Mouse (Mus musculus): ENCODE measurements around the gene Insr. TPM values are rescaled to one million over a fixed set of nuclear protein-coding genes. Genes with fewer than 3 reads are reported as not detected.
"Not testable (repeated sequence)": the region's sequence is repeated elsewhere in the genome, so short reads cannot be mapped to it uniquely, and the experiment has no call there.

The Insr gene
- 10 to 100 TPM; 44.6 to 50.4 TPM for total RNA-seq (2021)
- long read RNA-seq, experiment 1, partial matches to known transcripts = 0 of 2 reads
- long read RNA-seq, experiment 1, other reads (novel, unspliced or antisense) = 2 of 2 reads
- long read RNA-seq, experiment 2, partial matches to known transcripts = 0 of 2 reads
- long read RNA-seq, experiment 2, other reads (novel, unspliced or antisense) = 2 of 2 reads

DNA sequence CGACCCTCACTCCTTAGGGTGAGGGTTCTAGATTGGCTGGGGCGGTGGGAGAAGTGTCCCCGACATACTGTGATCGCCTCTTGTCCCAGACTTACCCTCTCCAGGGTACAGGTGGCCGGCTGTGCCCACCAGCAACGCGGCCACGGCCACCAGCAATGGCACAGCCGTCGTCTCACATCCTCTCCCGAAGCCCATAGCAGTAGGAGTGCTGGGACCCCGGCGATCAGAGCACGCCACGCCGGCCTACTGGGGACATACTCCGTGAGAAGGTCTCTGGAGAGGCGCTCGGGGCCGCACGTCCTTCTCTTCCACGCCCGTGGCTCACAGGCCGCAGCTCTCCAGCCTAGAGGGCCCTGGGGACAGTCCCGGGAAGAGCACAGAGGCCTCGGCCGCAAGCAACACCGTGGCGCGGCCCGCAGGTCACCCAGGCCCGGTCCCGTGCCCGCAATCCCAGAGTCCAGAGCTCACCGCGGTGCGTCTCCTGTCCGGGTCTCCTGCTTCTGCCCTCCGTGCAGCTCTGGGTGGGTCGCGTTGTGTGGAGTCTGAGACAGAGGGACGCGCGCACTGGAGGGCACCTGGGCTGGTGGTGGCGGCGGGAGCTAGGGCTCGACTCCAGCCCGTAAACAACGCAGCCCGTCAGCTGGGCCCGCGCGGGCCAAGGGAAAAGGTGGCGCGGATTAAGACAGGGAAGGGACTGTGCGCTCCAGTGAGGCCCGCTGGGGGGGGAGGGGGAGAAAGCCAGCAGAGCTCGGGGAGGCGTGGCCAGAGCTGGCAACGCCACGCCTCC is at the start of gene Insr:
Gene Insr (minus strand): TSS at position 684 of the 787 bp plus-strand sequence.
- DNase-seq = peak; percentile 93

DNA sequence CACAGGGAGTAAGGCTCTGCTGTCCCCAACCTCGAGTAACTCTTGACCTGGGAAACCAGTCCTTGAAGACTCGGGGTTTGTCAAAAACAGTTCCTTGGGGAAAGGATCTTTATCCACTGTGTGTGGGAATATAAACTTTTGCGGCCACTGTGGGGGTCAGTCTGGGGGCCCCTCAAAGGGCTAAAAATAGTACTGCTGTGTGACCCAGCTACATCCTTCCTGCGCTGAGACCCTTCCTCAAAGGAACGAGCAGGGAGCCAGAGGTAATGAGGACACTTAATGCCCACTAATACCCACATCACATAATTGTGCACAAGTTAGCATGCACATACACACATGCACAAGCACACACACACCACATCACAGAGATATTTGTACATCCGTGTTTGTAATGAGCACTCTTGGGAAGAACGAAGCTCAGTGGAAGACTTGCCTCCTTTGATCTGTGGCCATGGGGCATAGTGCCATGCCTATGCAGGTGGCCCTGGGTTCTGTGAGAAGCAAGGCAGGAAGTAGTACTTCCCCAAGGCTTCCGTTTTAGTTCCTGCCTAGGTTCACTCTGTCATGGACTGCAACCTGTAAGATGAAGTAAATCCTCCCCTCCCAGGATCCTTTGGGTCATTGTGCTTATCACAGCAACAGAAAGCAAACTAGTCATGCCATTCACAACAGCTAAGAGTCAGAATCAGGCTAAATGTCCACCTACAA is 48.3 kb upstream of the Insr start:
- no peak for DNase-seq

DNA sequence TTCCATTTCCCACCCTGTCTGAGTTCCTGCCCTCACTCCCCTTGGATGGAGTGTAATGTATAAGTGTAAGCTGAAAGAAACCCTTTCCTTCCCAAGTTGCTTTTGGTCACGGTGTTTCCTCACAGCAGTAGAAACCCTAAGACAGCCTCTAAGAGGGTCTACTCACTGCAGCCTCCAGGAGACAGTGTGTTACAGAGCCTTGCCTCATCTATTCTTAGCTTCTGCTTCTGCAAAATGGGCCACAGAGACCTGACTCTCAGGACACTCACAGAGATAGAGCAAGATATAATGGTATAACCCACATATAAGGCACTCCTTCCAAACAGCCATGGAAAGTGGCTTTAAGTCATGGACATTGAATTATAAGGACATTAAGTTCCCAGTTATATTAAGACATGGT is 47.6 kb upstream of the Insr start:
- no peak for DNase-seq

DNA sequence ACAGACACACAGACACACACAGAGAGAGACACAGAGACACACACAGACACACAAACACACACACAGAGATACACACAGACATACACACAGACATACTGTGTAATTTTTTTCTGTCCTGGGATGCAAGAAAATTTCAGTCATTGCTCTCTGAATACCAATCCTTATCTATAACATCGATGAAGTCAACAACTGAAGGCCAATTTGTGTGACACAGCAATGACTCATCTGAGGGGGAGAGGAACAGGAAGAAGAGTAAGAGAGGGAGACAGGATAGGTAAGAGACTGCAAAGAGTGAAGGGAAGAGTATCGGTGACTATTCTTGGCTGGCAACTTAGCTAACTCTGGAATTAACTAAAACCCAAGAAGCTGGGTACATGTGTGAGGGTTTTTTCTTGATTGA is 44.8 kb upstream of the Insr start:
- no peak for DNase-seq

GRCm38 (mm10) chr8:3319267-3319666 is 39.9 kb upstream of the Insr start:
- not testable (repeated sequence) for DNase-seq

DNA sequence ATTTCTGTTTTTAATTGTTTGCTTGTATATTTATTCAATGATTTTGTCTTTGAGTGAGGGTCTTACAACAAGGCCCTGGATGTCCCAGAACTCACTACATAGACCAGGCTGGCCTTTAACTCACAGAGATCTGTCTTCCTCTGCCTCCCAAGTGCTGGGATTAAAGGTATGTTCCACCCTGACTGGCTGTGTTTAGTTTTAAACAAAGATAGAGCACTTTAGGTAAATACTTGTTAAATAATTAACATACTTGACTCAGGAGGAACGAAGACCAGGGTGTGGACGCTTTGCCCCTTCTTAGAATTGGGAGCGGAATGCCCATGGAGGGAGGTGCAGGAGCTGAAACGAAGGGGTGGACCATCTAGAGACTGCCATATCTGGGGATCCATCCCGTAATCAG is 37.2 kb upstream of the Insr start:
- no peak for DNase-seq

DNA sequence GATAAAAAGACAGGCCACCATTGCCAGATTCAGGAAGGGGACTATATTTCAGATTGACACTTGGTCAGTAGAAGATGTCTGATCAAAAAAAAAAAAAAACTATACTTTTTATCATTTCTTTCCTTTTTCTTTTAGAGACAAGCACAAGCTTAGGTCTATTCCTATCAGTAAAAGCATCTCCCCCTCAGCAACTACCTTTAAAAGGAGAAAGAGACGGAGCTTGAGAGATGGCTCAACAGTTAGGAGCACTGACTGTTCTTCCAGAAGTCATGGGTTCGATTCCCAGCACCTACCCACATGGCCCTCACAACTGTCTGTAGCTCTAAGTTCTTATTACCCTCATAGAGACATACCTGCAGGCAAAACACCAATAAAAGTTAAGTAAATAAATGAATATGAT is 34.9 kb upstream of the Insr start:
- DNase-seq = no peak

GRCm38 (mm10) chr8:3313843-3314242 is 34.4 kb upstream of the Insr start:
- no peak for DNase-seq

GRCm38 (mm10) chr8:3313417-3313816 is 34.0 kb upstream of the Insr start:
- not testable (repeated sequence) for DNase-seq

DNA sequence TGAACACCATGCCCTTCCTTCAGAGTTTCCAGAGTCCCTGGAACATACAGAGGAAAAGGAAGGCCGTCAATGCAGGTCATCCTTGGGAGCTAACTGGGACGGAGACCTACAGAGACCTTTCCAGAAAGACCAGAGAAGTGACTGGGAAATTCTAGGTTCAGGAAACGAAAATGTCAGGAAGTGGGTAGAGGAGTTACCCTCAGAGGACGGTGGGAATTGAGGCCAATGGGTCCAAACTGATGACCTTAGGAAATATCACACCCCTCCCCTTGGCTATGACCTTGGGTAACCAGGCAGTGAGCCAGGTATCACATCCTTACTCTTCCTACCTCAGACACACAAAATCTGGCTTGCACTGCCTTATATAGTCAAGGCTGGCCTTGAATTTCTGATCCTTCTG is 32.1 kb upstream of the Insr start:
- no peak for DNase-seq

DNA sequence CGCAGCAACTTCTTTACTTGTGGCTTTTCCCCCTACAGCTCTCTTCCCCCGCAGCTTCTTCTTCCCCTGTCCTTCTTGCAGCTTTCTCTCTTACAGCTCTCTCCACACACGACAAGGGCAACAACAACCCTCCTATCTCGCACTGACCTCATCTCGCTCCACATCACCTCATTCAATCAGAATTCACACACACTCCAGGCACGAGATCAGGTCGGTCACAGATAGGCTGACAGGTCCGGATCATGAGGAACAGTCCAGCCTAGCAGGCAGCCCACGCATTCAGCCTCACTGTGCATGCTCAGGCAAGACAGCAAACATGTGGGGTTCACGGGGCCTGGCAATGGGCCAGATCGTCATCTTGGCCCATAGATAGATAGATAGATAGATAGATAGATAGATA is 30.2 kb upstream of the Insr start:
- DNase-seq = no peak

DNA sequence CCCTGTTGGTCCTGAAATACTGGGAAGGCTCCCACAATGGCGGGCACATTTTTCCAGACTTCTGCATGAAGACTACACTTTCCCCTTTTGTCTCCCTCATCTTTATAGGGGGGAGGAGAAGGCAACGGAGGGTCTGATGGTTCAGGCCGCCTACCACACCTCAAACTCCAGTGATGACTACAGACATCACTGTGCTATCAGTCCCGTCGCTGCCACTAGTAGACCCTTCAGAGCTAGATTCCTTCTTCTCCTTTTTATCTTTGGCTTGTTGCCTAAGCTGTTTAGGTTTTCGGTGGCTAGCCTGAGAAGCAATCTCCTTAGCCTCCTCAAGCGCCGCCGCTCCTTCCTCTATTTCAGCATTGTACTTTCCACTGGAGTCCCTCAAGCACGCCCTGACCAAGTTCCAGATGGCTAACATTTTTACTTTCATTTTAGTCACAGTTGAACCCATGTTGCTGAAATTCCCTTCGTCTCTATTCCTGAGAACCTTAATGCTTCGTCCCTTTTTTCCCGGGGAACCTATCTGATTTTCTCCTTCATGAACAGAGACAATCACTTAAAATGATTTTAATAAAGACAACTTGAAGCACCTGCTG is 28.9 kb upstream of the Insr start:
- not testable (repeated sequence) for DNase-seq

DNA sequence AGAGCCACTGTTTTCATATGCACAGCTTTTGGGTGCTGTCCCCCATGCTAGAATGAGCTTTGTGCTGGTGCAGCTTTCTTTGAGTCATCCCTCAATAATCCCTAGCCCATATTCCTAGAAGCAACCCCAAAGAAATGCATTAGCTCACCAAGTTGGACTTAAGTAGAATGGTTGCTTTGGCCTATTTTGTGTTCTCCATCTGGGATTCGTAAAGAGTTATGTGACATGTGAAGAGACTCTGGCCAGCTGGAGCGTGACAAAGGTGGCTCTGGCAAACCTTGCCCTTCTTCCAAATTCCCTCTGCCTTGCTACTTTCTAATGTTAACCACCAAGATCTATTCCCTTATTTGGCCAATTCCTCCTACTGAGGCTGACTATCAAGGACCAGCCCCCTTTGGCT is 22.7 kb upstream of the Insr start:
- DNase-seq = no peak

DNA sequence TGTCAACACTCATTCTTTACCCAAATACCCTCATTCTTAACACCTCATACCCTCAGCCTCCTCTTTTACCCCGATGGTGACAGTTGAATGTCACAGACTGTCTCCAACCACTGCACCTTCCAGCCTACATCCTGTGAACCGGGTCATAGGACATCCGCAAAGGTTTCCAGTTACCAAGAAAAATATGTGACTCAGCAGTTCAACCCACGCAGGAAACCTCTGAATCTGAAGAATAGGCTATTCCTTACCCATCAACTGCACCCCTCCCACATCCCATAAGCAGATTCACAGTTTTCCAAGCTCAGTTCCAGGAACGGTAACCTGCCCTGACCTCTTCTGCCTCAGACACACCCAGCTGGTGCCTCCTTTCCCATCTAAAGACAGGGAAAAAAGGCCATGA is 19.9 kb upstream of the Insr start:
- no peak for DNase-seq

GRCm38 (mm10) chr8:3285824-3286223 is 6.4 kb upstream of the Insr start:
- DNase-seq = no peak

DNA sequence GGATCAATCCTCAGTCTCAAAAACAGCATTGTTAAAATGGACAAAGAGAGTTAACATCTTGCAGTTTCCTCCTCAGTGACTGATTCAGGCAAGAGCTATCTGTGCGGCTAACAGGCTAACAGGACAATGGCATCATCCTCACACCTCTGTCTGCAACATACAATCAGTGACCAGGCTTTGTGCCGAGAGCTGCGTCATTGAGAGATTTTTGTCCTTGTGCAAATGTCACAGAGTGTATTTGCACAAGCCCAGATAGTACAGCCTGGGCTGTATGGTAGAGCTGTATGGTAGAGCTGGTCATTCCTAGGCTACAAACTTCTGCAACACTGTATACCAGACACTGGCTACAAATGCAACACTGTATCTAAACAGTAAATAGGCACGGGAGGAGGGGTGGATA is 5.2 kb upstream of the Insr start:
- DNase-seq = no peak

DNA sequence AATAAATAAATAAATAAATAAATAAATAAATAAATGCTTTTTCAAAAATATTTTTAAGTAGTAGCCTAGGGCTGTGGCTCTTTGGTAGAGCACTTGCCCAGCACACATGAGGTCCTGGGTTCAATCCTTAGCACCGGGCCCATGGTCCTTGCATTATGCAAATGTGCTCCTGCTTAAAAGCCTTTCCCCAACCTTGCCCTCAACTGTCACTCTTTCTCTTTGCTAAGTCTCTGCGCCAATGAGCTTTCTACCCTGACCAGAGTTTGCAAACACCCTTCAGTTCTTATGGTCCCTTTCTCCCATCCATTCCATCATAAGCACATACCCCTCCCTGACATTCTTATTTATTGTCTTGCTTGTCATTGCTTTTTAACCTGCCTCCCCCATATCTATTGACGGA is 1.9 kb upstream of the Insr start:
- no peak for DNase-seq

- DNase-seq = peak; percentile 23
Measured at GRCm38 (mm10) chr8:3280266-3280910, 971 bp upstream of the Insr start.

GRCm38 (mm10) chr8:3279721-3280077 is 282 bp upstream of the Insr start:
- DNase-seq = no peak

GRCm38 (mm10) chr8:3278181-3278820 is 1.1 kb downstream of the Insr start:
- DNase-seq = peak; percentile 14

DNA sequence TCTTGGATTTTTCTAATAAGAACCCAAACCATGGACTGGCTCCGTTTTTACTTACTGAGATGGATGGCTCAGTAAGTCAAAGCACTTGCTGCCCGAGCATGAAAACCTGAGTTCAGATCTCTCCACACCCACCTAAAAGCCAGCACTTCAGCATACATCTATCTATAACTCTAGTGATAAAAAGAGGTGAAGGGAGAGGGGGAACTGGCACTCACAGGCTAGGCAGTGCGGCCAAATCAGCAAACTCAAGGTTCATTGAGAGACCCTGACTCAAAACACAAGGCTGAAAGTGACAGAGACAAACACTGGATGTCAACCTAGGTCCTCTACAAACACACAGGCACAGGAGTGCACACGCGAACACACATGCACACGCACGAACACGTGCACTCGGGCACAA is 2.2 kb downstream of the Insr start:
- DNase-seq = no peak

- DNase-seq = no peak
Measured at GRCm38 (mm10) chr8:3276009-3276408, 3.4 kb downstream of the Insr start.

All from gastrocnemius, postnatal 10 days (tissue).